Mouse (Mus musculus): Measurements from ENCODE around the gene Rnh1. TPM values are rescaled to one million over a fixed set of nuclear protein-coding genes. Genes with fewer than 3 reads are reported as not detected.

The Rnh1 gene
- 67.1 to 79.0 TPM (median 70.2 TPM) in 4 replicates for total RNA-seq (2023; ENCODE audit: inconsistent age)

DNA sequence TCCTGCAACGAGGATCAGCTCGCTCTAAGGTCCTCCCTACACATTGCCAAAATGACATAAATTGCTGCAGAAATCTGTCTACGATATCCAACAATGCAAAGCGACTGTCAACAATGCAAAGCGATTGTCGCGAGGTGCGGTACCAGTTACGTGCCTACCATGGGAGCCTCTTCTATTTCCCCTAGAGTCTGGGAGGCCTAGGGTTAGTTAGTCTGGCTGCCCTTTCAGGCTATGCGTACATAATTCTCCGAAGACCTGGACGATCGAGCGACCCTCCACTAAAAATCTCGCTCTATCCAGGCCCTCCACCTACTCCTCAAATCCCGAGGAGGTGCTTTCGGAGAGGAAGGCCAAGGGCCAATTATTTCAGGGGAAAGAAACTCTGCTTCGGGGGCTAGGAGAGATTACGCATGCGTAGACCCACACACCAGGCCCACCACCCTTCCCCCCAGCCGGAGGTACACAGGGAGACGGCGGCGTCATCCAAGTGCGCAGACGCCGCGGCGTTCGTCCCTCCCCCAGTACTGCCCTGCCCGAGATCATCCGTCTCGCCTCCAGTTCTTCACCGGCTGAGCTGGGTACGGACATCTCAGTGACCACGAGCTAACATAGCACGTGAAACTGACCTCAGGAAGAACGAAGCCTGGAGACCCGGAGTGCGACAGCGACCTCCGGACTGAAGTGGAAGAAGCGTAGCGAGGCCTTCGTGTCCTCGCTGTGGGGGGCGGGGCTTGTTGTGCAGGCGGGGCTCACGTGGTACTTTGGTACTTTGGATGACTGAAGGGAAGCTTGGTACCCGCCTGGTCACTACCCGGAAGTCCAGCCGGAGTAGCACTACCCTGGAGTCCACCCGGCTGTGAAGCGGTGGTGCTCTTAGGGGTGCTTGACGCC lies at the start of gene Rnh1:
TSS of gene Rnh1 (minus strand) at position 742 of the 891 bp plus-strand sequence.

GRCm38 (mm10) chr7:141215101-141215879 lies 42.6 kb upstream of the Rnh1 start, which contains the start of gene Rassf7:
Rassf7 (plus strand) TSS chr7:141215860.

GRCm38 (mm10) chr7:141213605-141214235 lies 41.1 kb upstream of the Rnh1 start, which contains the start of gene Lmntd2:
Lmntd2 (minus strand) TSS chr7:141214080.

GRCm38 (mm10) chr7:141193948-141194347 lies 21.3 kb upstream of the Rnh1 start, which contains the start of the genes Hras and Lrrc56:
Hras (minus strand) TSS chr7:141194005.
Lrrc56 (plus strand) TSS chr7:141194157.

DNA sequence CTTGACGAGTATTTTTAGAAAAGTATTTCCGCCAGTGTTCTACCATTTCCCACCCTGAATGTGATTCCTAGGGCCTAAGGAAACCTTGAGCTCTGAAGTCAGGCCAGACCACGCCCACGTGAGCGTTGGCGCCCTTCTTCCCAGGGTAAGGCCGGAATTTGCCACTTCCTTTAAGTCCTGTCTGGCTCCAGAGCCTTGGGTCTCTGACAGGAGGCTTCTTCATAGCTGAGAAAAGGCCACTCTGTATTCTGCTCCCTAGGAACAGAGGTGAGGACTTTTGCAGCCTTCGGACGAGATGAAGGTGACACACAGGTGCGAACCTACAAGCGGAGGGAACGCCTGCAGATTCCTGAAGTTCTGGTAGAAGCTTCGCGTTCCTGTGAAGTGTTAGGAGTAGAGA lies 50.4 kb downstream of the Rnh1 start, which contains the start of gene Ptdss2:
TSS of gene Ptdss2 (plus strand) at position 138 of the 400 bp plus-strand sequence.

DNA sequence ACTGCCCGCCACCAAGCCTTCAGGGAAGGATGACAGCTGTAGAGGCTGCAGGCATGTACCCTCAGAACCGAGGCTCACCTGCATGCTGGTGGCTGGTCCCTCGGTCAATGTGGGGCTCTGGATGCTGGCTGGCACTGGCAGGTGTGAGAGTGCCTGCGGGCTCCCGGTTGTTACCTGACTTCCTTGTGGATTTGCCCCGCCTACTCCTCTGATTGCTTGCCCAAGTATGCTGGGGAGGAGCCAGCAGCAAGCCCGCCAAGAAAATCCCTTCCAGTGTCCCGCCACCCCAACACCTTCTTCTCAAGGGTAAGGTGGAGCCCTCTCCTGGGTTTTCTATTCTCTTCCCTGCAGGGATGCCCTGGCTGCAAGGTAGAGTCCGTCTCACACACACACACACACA lies 55.0 kb downstream of the Rnh1 start, which contains the start of gene Ano9:
TSS of gene Ano9 (minus strand) at position 171 of the 400 bp plus-strand sequence.

Other genes starting within 250 kb of the Rnh1 start
- gene Pgghg, start 231.5 kb downstream of the Rnh1 start, total RNA-seq (2023; ENCODE audit: inconsistent age), result 16.3 to 20.3 TPM (median 17.9 TPM) in 4 replicates
- not detected in 4 replicates for gene Ifitm5, start 222.6 kb downstream of the Rnh1 start, total RNA-seq (2023; ENCODE audit: inconsistent age)
- not detected in 4 replicates for gene Gm45717, start 216.9 kb downstream of the Rnh1 start, total RNA-seq (2023; ENCODE audit: inconsistent age)
- 8.8 to 13.3 TPM (median 11.4 TPM) in 4 replicates for gene Ifitm2, start 216.9 kb downstream of the Rnh1 start, total RNA-seq (2023; ENCODE audit: inconsistent age)
- gene Ifitm1, start 205.6 kb downstream of the Rnh1 start, total RNA-seq (2023; ENCODE audit: inconsistent age), result 1.0 to 1.5 TPM (median 1.4 TPM) in 4 replicates
- 3.6 to 8.8 TPM (median 6.2 TPM) in 4 replicates for gene Ifitm3, start 162.1 kb downstream of the Rnh1 start, total RNA-seq (2023; ENCODE audit: inconsistent age)
- gene Ifitm6, start 154.9 kb downstream of the Rnh1 start, total RNA-seq (2023; ENCODE audit: inconsistent age), result 0.90 TPM in 1 of 4 replicates, not detected in the others
- gene Gm17387, start 143.7 kb downstream of the Rnh1 start, total RNA-seq (2023; ENCODE audit: inconsistent age), result not detected in 4 replicates
- not detected in 4 replicates for gene B4galnt4, start 111.8 kb downstream of the Rnh1 start, total RNA-seq (2023; ENCODE audit: inconsistent age)
- 22.4 to 30.5 TPM (median 27.5 TPM) in 4 replicates for gene Pkp3, start 94.6 kb downstream of the Rnh1 start, total RNA-seq (2023; ENCODE audit: inconsistent age)
- gene Sigirr, start 72.3 kb downstream of the Rnh1 start, total RNA-seq (2023; ENCODE audit: inconsistent age), result 35.5 to 39.1 TPM (median 37.6 TPM) in 4 replicates
- not detected in 4 replicates for gene Ano9, start 55.1 kb downstream of the Rnh1 start, total RNA-seq (2023; ENCODE audit: inconsistent age)
- gene Ptdss2, start 50.5 kb downstream of the Rnh1 start, total RNA-seq (2023; ENCODE audit: inconsistent age), result 7.8 to 11.5 TPM (median 9.6 TPM) in 4 replicates
- 22.9 to 33.3 TPM (median 30.1 TPM) in 4 replicates for gene Hras, start 21.1 kb upstream of the Rnh1 start, total RNA-seq (2023; ENCODE audit: inconsistent age)
- gene Lrrc56, start 21.3 kb upstream of the Rnh1 start, total RNA-seq (2023; ENCODE audit: inconsistent age), result 6.7 to 10.0 TPM (median 8.1 TPM) in 4 replicates
- gene Lmntd2, start 41.2 kb upstream of the Rnh1 start, total RNA-seq (2023; ENCODE audit: inconsistent age), result 3.7 to 4.6 TPM (median 4.1 TPM) in 4 replicates
- gene Rassf7, start 43.0 kb upstream of the Rnh1 start, total RNA-seq (2023; ENCODE audit: inconsistent age), result 8.4 to 13.1 TPM (median 10.6 TPM) in 4 replicates
- gene Phrf1, start 55.9 kb upstream of the Rnh1 start, total RNA-seq (2023; ENCODE audit: inconsistent age), result 136 to 148 TPM (median 141 TPM) in 4 replicates
- gene Irf7, start 93.6 kb upstream of the Rnh1 start, total RNA-seq (2023; ENCODE audit: inconsistent age), result 32.3 to 66.0 TPM (median 40.5 TPM) in 4 replicates
- gene Cdhr5, start 103.9 kb upstream of the Rnh1 start, total RNA-seq (2023; ENCODE audit: inconsistent age), result not detected in 4 replicates
- gene Sct, start 106.3 kb upstream of the Rnh1 start, total RNA-seq (2023; ENCODE audit: inconsistent age), result not detected in 4 replicates
- gene Drd4, start 119.1 kb upstream of the Rnh1 start, total RNA-seq (2023; ENCODE audit: inconsistent age), result not detected in 4 replicates
- 33.9 to 38.7 TPM (median 37.0 TPM) in 4 replicates for gene Deaf1, start 154.8 kb upstream of the Rnh1 start, total RNA-seq (2023; ENCODE audit: inconsistent age)
- gene Tmem80, start 154.9 kb upstream of the Rnh1 start, total RNA-seq (2023; ENCODE audit: inconsistent age), result 14.7 to 20.5 TPM (median 19.9 TPM) in 4 replicates
- 1.2 TPM in 1 of 4 replicates, not detected in the others for gene Eps8l2, start 166.0 kb upstream of the Rnh1 start, total RNA-seq (2023; ENCODE audit: inconsistent age)
- gene Taldo1, start 219.3 kb upstream of the Rnh1 start, total RNA-seq (2023; ENCODE audit: inconsistent age), result 139 to 149 TPM (median 140 TPM) in 4 replicates
- 34.1 to 35.8 TPM (median 34.8 TPM) in 4 replicates for gene Gatd1, start 241.3 kb upstream of the Rnh1 start, total RNA-seq (2023; ENCODE audit: inconsistent age)

Measured in B cell, adult (primary cell).